Mouse (Mus musculus): ENCODE measurements around the gene Tdpoz4.
"Not testable (repeated sequence)": the region's sequence is repeated elsewhere in the genome, so short reads cannot be mapped to it uniquely, and the experiment has no call there.

GRCm38 (mm10) chr3:93825720-93826119 is 29.5 kb downstream of the Tdpoz4 start, which contains the start of gene Tdpoz3:
- not testable (repeated sequence) for TF ChIP-seq HCFC1 (IDR thresholded peaks at IDR 0.05; ENCODE audit: borderline replicate concordance, insufficient read depth, low read length); ZNF384 (IDR thresholded peaks at IDR 0.05; ENCODE audit: low read depth, low read length); CHD2 (IDR thresholded peaks at IDR 0.05; ENCODE audit: low read depth, low read length)
